Mouse (Mus musculus): ENCODE data around the gene Ubac2. TPM values are rescaled to one million over a fixed set of nuclear protein-coding genes. Genes with fewer than 3 reads are reported as not detected.

Ubac2 gene
- total and polyA plus RNA-seq, 3 experiments, result 25.0 to 50.8 (median 37.2) TPM

- peaks cover 27% of the 10 kb centered on the region for H3K4me1 ChIP-seq (ENCODE audit: insufficient read depth, low read depth, low read length)
- TF ChIP-seq CTCF (IDR thresholded peaks at IDR 0.05; ENCODE audit: low read depth, low read length) (no peak), POLR2AphosphoS5 (IDR thresholded peaks at IDR 0.05; ENCODE audit: insufficient replicate concordance, low read depth, low read length) (no peak), GATA2 (IDR thresholded peaks at IDR 0.05; ENCODE audit: borderline replicate concordance, low read depth, low read length) (no peak), GATA1 (IDR thresholded peaks at IDR 0.05; ENCODE audit: borderline replicate concordance, low read length) (no peak), TAL1 (conservative IDR thresholded peaks at IDR 0.05; ENCODE audit: low read depth, low read length) (no peak)
- H3K27me3 ChIP-seq (ENCODE audit: insufficient read depth, low read length), result no peaks in the 10 kb centered on the region
- no peak overlapping the region for H3K4me3 ChIP-seq (ENCODE audit: low read depth, low read length)
- ATAC-seq (ENCODE audit: extremely low read depth, insufficient number of reproducible peaks, low FRiP score, poor library complexity, severe bottlenecking) (no peak), DNase-seq (ENCODE audit: low spot score) (no peak)
- H3K36me3 ChIP-seq (replicated peaks), result peaks cover 86% of the 10 kb centered on the region
- no peaks in the 10 kb centered on the region for H3K9me3 ChIP-seq (replicated peaks)
Observed at GRCm38 (mm10) chr14:121993616-121994015, 115.2 kb downstream of the Ubac2 start.

GRCm38 (mm10) chr14:121994171-121994700 lies 115.8 kb downstream of the Ubac2 start:
- ATAC-seq (ENCODE audit: extremely low read depth, insufficient number of reproducible peaks, low FRiP score, poor library complexity, severe bottlenecking) (0 out of 2 replicates have a peak, but pooled peaks have one; percentile 3), DNase-seq (ENCODE audit: low spot score) (no peak)
- TF ChIP-seq TAL1 (conservative IDR thresholded peaks at IDR 0.05; ENCODE audit: low read depth, low read length) (no peak), GATA1 (IDR thresholded peaks at IDR 0.05; ENCODE audit: borderline replicate concordance, low read length) (no peak), POLR2AphosphoS5 (IDR thresholded peaks at IDR 0.05; ENCODE audit: insufficient replicate concordance, low read depth, low read length) (no peak), CTCF (IDR thresholded peaks at IDR 0.05; ENCODE audit: low read depth, low read length) (no peak), GATA2 (IDR thresholded peaks at IDR 0.05; ENCODE audit: borderline replicate concordance, low read depth, low read length) (no peak)
- Histone ChIP-seq H3K4me3 (ENCODE audit: low read depth, low read length) (peak overlapping the region; percentile 1; the same call in 1 of the 2 replicates), H3K27me3 (ENCODE audit: insufficient read depth, low read length) (no peaks in the 10 kb centered on the region), H3K9me3 (replicated peaks) (no peaks in the 10 kb centered on the region), H3K36me3 (replicated peaks) (peaks cover 82% of the 10 kb centered on the region), H3K4me1 (ENCODE audit: insufficient read depth, low read depth, low read length) (peaks cover 27% of the 10 kb centered on the region)

GRCm38 (mm10) chr14:121994846-121995556 lies 116.6 kb downstream of the Ubac2 start:
- TF ChIP-seq POLR2AphosphoS5 (IDR thresholded peaks at IDR 0.05; ENCODE audit: insufficient replicate concordance, low read depth, low read length) (no peak), TAL1 (conservative IDR thresholded peaks at IDR 0.05; ENCODE audit: low read depth, low read length) (no peak), GATA2 (IDR thresholded peaks at IDR 0.05; ENCODE audit: borderline replicate concordance, low read depth, low read length) (no peak), CTCF (IDR thresholded peaks at IDR 0.05; ENCODE audit: low read depth, low read length) (no peak), GATA1 (IDR thresholded peaks at IDR 0.05; ENCODE audit: borderline replicate concordance, low read length) (no peak)
- H3K4me1 ChIP-seq (ENCODE audit: insufficient read depth, low read depth, low read length), result peaks cover 27% of the 10 kb centered on the region
- H3K36me3 ChIP-seq (replicated peaks), result peaks cover 81% of the 10 kb centered on the region
- DNase-seq (ENCODE audit: low spot score) (peak; percentile 37), ATAC-seq (ENCODE audit: extremely low read depth, insufficient number of reproducible peaks, low FRiP score, poor library complexity, severe bottlenecking) (peak; percentile 25; the same call in 1 of the 2 replicates)
- H3K9me3 ChIP-seq (replicated peaks), result no peaks in the 10 kb centered on the region
- H3K4me3 ChIP-seq (ENCODE audit: low read depth, low read length), result no peak overlapping the region
- H3K27me3 ChIP-seq (ENCODE audit: insufficient read depth, low read length), result no peaks in the 10 kb centered on the region

GRCm38 (mm10) chr14:121995557-121995870 lies 117.1 kb downstream of the Ubac2 start:
- ATAC-seq (ENCODE audit: extremely low read depth, insufficient number of reproducible peaks, low FRiP score, poor library complexity, severe bottlenecking), result peak; percentile 51
- DNase-seq (ENCODE audit: low spot score), result peak; percentile 37
- Histone ChIP-seq H3K4me1 (ENCODE audit: insufficient read depth, low read depth, low read length) (peaks cover 27% of the 10 kb centered on the region), H3K4me3 (ENCODE audit: low read depth, low read length) (no peak overlapping the region), H3K9me3 (replicated peaks) (no peaks in the 10 kb centered on the region), H3K27me3 (ENCODE audit: insufficient read depth, low read length) (no peaks in the 10 kb centered on the region), H3K36me3 (replicated peaks) (peaks cover 81% of the 10 kb centered on the region)
- TF ChIP-seq CTCF (IDR thresholded peaks at IDR 0.05; ENCODE audit: low read depth, low read length), result no peak
- TF ChIP-seq TAL1 (conservative IDR thresholded peaks at IDR 0.05; ENCODE audit: low read depth, low read length), result no peak
- TF ChIP-seq POLR2AphosphoS5 (IDR thresholded peaks at IDR 0.05; ENCODE audit: insufficient replicate concordance, low read depth, low read length), result no peak
- TF ChIP-seq GATA2 (IDR thresholded peaks at IDR 0.05; ENCODE audit: borderline replicate concordance, low read depth, low read length), result no peak
- TF ChIP-seq GATA1 (IDR thresholded peaks at IDR 0.05; ENCODE audit: borderline replicate concordance, low read length), result no peak

GRCm38 (mm10) chr14:121996786-121997185 lies 118.4 kb downstream of the Ubac2 start:
- peaks cover 81% of the 10 kb centered on the region for H3K36me3 ChIP-seq (replicated peaks)
- no peak overlapping the region for H3K4me3 ChIP-seq (ENCODE audit: low read depth, low read length)
- ATAC-seq (ENCODE audit: extremely low read depth, insufficient number of reproducible peaks, low FRiP score, poor library complexity, severe bottlenecking), result no peak
- H3K4me1 ChIP-seq (ENCODE audit: insufficient read depth, low read depth, low read length), result peaks cover 27% of the 10 kb centered on the region
- DNase-seq (ENCODE audit: low spot score), result no peak
- no peaks in the 10 kb centered on the region for H3K27me3 ChIP-seq (ENCODE audit: insufficient read depth, low read length)
- TF ChIP-seq POLR2AphosphoS5 (IDR thresholded peaks at IDR 0.05; ENCODE audit: insufficient replicate concordance, low read depth, low read length), result no peak
- no peak for TF ChIP-seq TAL1 (conservative IDR thresholded peaks at IDR 0.05; ENCODE audit: low read depth, low read length)
- no peak for TF ChIP-seq GATA1 (IDR thresholded peaks at IDR 0.05; ENCODE audit: borderline replicate concordance, low read length)
- no peak for TF ChIP-seq CTCF (IDR thresholded peaks at IDR 0.05; ENCODE audit: low read depth, low read length)
- TF ChIP-seq GATA2 (IDR thresholded peaks at IDR 0.05; ENCODE audit: borderline replicate concordance, low read depth, low read length), result no peak
- no peaks in the 10 kb centered on the region for H3K9me3 ChIP-seq (replicated peaks)

GRCm38 (mm10) chr14:121999455-121999854 lies 121.0 kb downstream of the Ubac2 start:
- Histone ChIP-seq H3K36me3 (replicated peaks) (peaks cover 84% of the 10 kb centered on the region), H3K4me3 (ENCODE audit: low read depth, low read length) (no peak overlapping the region), H3K4me1 (ENCODE audit: insufficient read depth, low read depth, low read length) (peaks cover 26% of the 10 kb centered on the region), H3K27me3 (ENCODE audit: insufficient read depth, low read length) (no peaks in the 10 kb centered on the region), H3K9me3 (replicated peaks) (no peaks in the 10 kb centered on the region)
- DNase-seq (ENCODE audit: low spot score), result no peak
- TF ChIP-seq TAL1 (conservative IDR thresholded peaks at IDR 0.05; ENCODE audit: low read depth, low read length) (no peak), CTCF (IDR thresholded peaks at IDR 0.05; ENCODE audit: low read depth, low read length) (no peak), GATA2 (IDR thresholded peaks at IDR 0.05; ENCODE audit: borderline replicate concordance, low read depth, low read length) (no peak), POLR2AphosphoS5 (IDR thresholded peaks at IDR 0.05; ENCODE audit: insufficient replicate concordance, low read depth, low read length) (no peak), GATA1 (IDR thresholded peaks at IDR 0.05; ENCODE audit: borderline replicate concordance, low read length) (no peak)
- ATAC-seq (ENCODE audit: extremely low read depth, insufficient number of reproducible peaks, low FRiP score, poor library complexity, severe bottlenecking), result no peak
